Mouse (Mus musculus) testis, adult 2 months (tissue): Measurements from ENCODE around the gene Slc16a6. TPM values are rescaled to one million over a fixed set of nuclear protein-coding genes. Genes with fewer than 3 reads are reported as not detected.

ENCODE experiments used
- H3K27ac ChIP-seq: fragments of 200-500 bp; 2 replicates; pipeline ENCODE4 v1.5.1; 2012; ENCODE audit warnings: low read depth, low read length; ENCODE audit not compliant: control insufficient read depth, insufficient read depth
- H3K27me3 ChIP-seq: fragments of 200-500 bp; 2 replicates; pipeline ENCODE4 v1.6.1; 2012; ENCODE audit warnings: mild to moderate bottlenecking, low read length, moderate library complexity; ENCODE audit not compliant: control insufficient read depth, insufficient read depth
- H3K36me3 ChIP-seq: fragments of 200-500 bp; 2 replicates; pipeline ENCODE4 v1.6.1; 2012; ENCODE audit warnings: mild to moderate bottlenecking, low read length; ENCODE audit not compliant: control insufficient read depth, insufficient read depth
- H3K4me1 ChIP-seq: fragments of 200-500 bp; 2 replicates; pipeline ENCODE4 v1.6.1; 2012; ENCODE audit warnings: low read length; ENCODE audit not compliant: control insufficient read depth, insufficient read depth
- H3K4me3 ChIP-seq: fragments of 200-500 bp; 2 replicates; pipeline ENCODE4 v1.5.1; 2012; ENCODE audit warnings: low read depth, mild to moderate bottlenecking, low read length, moderate library complexity, mixed read lengths; ENCODE audit not compliant: control insufficient read depth
- CTCF ChIP-seq: fragments of 200-500 bp; IDR thresholded peaks from 2 replicates; pipeline ENCODE4 v1.5.1; 2012; ENCODE audit warnings: low read depth, mild to moderate bottlenecking, inconsistent platforms, low read length, moderate library complexity; ENCODE audit not compliant: control insufficient read depth, insufficient read depth, insufficient replicate concordance
- POLR2A ChIP-seq: fragments of 200-500 bp; IDR thresholded peaks from 2 replicates; pipeline ENCODE4 v1.6.1; 2012; ENCODE audit warnings: low read depth, mild to moderate bottlenecking, inconsistent platforms, low read length, moderate library complexity; ENCODE audit not compliant: control insufficient read depth
- polyA plus RNA-seq: library from polyadenylated mRNA; depleted of rRNA; stranded (reverse); fragments of >200 nt; gene quantifications from 2 replicates; pipeline ENCODE4 v1.2.3, GENCODE M21; 2012

Gene Slc16a6
- polyA plus RNA-seq, 1 experiment, result 1.9 TPM

DNA sequence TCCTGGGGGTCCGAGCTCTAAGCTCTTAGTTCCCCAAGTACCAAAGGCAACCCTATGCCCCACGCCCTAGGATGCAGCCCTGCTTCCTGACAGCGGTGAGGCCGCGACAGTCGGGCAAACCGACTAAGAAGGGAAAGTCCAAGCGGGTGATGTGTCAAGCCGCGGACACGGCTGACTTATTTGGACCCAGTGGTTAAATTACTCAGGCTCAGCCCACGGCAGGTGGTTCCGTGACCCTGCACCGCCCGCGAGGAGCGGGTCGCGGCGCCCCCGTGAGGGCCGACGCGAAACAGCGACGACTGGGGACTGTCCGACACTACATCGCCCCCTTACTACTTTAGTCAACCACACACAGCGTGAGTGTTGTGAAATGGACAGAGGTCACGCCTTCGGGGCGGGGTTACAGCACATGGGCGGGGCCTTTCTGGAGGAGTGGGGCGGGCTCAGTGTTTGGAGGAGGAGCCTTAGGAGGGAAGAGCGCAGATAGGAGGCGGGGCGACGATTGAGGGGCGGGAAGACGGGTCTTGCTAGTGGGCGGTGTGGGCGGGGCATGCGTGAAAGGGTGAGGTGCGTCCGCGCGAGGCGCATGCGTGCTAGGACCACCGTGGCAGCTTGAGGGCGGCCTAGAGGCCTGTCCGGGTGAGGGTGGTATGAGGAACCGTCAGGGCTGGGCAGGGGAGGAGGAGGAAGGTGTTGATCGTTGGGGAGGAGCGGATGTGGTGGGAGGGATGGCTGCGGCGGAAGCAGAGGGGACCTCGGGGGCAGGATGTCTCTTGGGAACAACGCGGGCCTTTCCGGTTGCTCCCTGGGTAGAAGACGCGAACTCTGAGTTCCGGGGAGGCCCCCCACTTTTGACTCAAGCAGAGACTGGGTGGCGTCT is 47.8 kb downstream of the Slc16a6 start, which contains the start of gene Amz2:
Gene Amz2, plus strand, starts transcription at position 555 of the 880 bp plus-strand sequence.
- TF ChIP-seq POLR2A (peak; percentile 99), CTCF (peak; percentile 58; the same call in 1 of the 2 replicates)

DNA sequence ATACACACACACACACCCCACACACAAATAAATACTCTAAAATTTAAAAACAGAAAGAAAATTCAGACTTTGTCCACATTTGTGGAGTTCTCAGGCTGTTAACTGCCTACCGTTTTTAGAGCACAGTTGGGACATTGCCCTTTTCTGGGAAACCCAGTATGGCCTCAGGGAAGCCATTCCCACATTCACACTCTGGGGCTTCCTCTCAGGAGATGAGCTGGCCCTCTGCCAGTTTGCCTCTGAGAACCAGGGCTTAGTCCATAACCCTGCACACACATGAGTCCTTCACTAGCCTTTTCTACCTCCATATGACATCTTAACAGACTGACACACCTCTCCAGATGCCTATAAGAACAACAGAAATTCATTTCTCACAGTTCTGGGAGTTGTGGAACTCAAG is 50.1 kb downstream of the Slc16a6 start:
- H3K36me3 ChIP-seq, result no peaks in the 10 kb centered on the region
- TF ChIP-seq CTCF (no peak), POLR2A (no peak)
- no peak overlapping the region for H3K4me3 ChIP-seq
- H3K27me3 ChIP-seq, result no peaks in the 10 kb centered on the region
- H3K4me1 ChIP-seq, result peaks cover 3% of the 10 kb centered on the region; the same call in 1 of the 2 replicates
- H3K27ac ChIP-seq, result no peak overlapping the region

More for the DNA sequence above, 47.8 kb downstream of the Slc16a6 start, which contains the start of gene Amz2:
- H3K27ac ChIP-seq, result peak within 1 kb of the TSS; percentile 84
- H3K27me3 ChIP-seq, result no peaks in the 10 kb centered on the region
- H3K4me3 ChIP-seq, result peak within 1 kb of the TSS; percentile 97
- peaks cover 3% of the 10 kb centered on the region; the same call in 1 of the 2 replicates for H3K4me1 ChIP-seq
- peaks cover under 1% of the 10 kb centered on the region for H3K36me3 ChIP-seq

DNA sequence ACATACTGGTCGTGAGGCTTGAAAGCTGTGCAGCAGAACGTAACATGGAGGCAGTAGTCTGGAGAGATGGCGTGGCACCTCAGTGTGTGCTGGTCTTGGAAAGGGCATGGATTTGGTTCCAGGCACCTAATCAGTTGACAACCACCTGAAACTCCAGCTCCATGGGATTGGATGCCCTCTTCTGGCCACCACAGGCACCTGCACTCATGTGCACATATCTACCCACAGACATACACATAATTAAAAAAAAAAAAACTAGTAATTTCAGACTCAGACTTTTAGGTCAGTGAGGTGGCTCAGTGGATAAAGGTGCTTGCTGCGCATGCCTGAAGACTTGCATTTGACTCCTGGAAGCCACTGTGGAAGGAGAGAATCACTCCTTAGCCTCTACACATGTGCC is 51.1 kb downstream of the Slc16a6 start:
- Histone ChIP-seq H3K27me3 (no peaks in the 10 kb centered on the region), H3K27ac (no peak overlapping the region), H3K36me3 (no peaks in the 10 kb centered on the region), H3K4me1 (peaks cover 3% of the 10 kb centered on the region; the same call in 1 of the 2 replicates), H3K4me3 (no peak overlapping the region)
- TF ChIP-seq POLR2A (no peak), CTCF (peak; percentile 15; the same call in 1 of the 2 replicates)

DNA sequence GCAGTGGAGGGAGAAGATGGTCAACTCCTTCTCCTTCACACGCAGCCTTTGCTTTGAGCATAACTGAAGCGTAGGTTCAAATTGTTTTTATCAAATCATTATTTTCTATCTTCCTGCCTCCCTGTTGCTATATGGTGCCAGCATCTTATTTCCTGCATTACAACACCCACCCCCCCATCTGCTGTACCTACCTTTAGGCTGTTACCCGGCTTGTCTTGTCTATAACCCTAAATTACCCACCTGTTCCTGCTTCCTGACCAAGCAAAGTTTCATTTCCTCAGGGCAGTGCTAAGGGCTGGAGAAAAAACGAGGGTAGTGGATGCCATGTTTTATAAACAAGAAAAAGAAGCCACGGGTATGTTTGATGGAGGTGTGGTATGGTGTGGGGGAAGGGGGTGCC is 52.2 kb downstream of the Slc16a6 start:
- H3K4me1 ChIP-seq, result peaks cover 3% of the 10 kb centered on the region; the same call in 1 of the 2 replicates
- no peaks in the 10 kb centered on the region for H3K27me3 ChIP-seq
- no peak overlapping the region for H3K4me3 ChIP-seq
- no peaks in the 10 kb centered on the region for H3K36me3 ChIP-seq
- TF ChIP-seq POLR2A, result no peak
- TF ChIP-seq CTCF, result no peak
- no peak overlapping the region for H3K27ac ChIP-seq

GRCm38 (mm10) chr11:109420567-109420962 is 52.8 kb downstream of the Slc16a6 start:
- Histone ChIP-seq H3K4me1 (peaks cover 3% of the 10 kb centered on the region; the same call in 1 of the 2 replicates), H3K27ac (no peak overlapping the region), H3K36me3 (no peaks in the 10 kb centered on the region), H3K27me3 (no peaks in the 10 kb centered on the region), H3K4me3 (no peak overlapping the region)
- TF ChIP-seq POLR2A (no peak), CTCF (no peak)

DNA sequence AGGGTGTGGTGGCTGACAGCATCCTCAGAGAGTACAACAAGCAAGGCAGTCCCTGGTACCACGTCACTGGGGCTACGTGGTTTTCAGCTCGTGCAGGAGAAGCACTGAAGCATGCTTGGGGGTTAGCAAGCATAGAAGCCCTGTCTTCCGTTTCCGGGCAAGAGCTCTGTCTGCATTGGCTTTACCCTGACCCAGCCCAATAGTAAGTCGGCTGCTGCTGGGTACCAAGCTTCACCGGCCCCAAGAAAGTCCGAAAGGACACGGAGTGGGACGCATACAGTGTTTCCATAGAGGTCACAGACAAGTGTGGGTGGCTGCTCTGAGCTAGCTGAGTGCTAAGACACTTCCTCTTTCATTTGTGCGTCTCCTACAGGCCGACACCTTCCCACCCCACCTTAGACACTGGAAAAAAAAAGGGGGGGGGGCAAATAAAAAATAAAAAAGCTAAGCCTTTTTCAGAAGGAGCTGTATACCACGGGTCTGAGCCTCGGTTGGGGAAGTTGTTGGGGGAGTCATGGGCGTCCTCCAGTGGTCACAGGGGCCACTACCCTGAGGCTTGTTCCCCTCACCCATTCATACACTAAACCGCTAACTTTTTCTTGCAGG is 53.3 kb downstream of the Slc16a6 start:
- Histone ChIP-seq H3K27ac (no peak overlapping the region), H3K4me3 (no peak overlapping the region), H3K4me1 (peaks cover 1% of the 10 kb centered on the region; the same call in 1 of the 2 replicates), H3K27me3 (no peaks in the 10 kb centered on the region), H3K36me3 (no peaks in the 10 kb centered on the region)
- no peak for TF ChIP-seq CTCF
- TF ChIP-seq POLR2A, result no peak

DNA sequence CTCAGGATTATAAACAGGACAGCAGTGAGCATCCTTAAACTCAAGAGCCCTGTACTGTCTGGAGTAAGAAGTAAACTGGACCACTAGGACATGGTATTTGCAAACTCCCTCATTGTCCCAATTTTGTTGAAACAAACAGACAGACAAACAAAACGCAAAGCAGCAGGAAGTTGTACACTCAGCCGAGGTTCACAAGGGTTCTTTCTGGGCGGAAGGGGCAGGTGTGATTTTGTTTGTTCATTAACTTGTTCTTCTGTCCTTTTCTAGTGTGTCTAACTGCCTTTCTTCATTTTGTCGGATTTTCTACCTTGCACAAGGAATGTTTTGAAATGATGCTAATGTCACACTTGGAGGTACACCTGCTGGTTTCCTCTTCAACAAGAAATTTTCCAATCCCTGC is 53.9 kb downstream of the Slc16a6 start:
- Histone ChIP-seq H3K36me3 (no peaks in the 10 kb centered on the region), H3K27ac (no peak overlapping the region), H3K27me3 (no peaks in the 10 kb centered on the region), H3K4me3 (no peak overlapping the region), H3K4me1 (no peaks in the 10 kb centered on the region)
- TF ChIP-seq POLR2A, result no peak
- TF ChIP-seq CTCF, result no peak
